Mouse (Mus musculus) stomach, postnatal 0 days (tissue): ENCODE results near the gene Ciao2b.

Experiments
- CTCF ChIP-seq: IDR thresholded peaks from 2 replicates; pipeline ENCODE4 v1.5.1; 2016; ENCODE audit warnings: antibody characterized with exemption, low read depth, mild to moderate bottlenecking, moderate library complexity
- EP300 ChIP-seq: optimal IDR thresholded peaks from 2 replicates; pipeline ENCODE3; 2016; ENCODE audit warnings: antibody characterized with exemption

DNA sequence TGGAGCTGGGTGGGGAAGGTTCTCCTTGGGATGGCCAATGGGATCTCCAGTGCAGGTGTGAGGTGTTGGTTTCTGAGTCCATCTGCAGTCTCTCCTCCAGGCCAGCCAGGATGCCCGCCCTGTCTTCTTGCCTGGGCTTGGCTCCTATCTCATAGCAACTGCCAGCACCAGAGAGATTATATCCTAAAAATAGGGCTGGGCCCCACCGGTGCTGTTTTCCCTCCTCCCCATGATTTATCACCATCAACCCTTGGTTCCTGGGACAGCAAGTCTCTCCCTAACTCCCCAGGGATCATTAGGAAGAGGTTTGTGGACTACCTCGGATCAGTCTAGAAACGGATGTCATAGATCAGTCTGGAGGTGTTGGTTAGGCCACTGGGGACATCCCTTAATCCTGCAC lies 28.6 kb downstream of the Ciao2b start:
- TF ChIP-seq CTCF = no peak
- no peak for TF ChIP-seq EP300
